Mouse (Mus musculus) granulocyte monocyte progenitor cell, adult 5-6 weeks (primary cell): ENCODE data around the gene Hykk. TPM values are rescaled to one million over a fixed set of nuclear protein-coding genes. Genes with fewer than 3 reads are reported as not detected.

Experiments used
- ATAC-seq: replicated peaks from 2 replicates; pipeline ENCODE4 v1.8.0; 2016; ENCODE audit warnings: mild to moderate bottlenecking, moderate TSS enrichment, inconsistent platforms; ENCODE audit not compliant: poor library complexity, severe bottlenecking
- total RNA-seq, 2 experiments: library from RNA; stranded (forward) in 1 of 2; stranded (reverse) in 1 of 2; fragments of 200-712, 200-1000 nt in 1 of 2; fragments of >200 nt in 1 of 2; fragmentation: Nextera tagmentation in 1 of 2; gene quantifications; 2 replicates each; pipeline ENCODE4 v1.2.3; 2014 to 2017

Hykk gene
- total RNA-seq, 2 experiments from 2014 or later = not detected

- no peak; the same call in 1 of the 2 replicates for ATAC-seq
Measured at GRCm38 (mm10) chr9:54969972-54970637, 53.0 kb downstream of the Hykk start.

DNA sequence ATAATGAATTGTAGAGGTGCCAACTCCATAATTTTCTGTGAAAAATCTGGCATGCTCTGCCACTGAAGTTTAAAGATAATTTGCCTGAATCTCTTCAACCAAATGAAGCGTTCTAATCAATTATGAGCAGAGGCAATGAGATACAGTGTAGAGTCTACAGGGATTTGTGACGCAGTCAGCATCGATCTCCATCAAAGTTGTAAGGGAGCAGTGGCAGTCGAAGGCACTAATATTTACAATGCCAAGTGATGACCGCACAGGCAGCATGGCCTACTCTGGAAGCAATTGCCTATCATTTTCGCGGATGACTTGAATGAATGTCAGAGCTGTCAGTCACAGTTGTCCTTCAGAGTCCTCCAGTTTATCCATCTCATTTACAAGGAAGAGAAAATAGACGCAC lies 63.6 kb downstream of the Hykk start, which contains the start of gene Chrna5:
Gene Chrna5, plus strand, starts transcription at position 207 of the 400 bp plus-strand sequence.
- ATAC-seq = no peak

- peak; percentile 67 for ATAC-seq
Measured at GRCm38 (mm10) chr9:54981291-54982191, 64.5 kb downstream of the Hykk start.

- ATAC-seq = no peak
Measured at GRCm38 (mm10) chr9:54982401-54982800, 65.3 kb downstream of the Hykk start.

DNA sequence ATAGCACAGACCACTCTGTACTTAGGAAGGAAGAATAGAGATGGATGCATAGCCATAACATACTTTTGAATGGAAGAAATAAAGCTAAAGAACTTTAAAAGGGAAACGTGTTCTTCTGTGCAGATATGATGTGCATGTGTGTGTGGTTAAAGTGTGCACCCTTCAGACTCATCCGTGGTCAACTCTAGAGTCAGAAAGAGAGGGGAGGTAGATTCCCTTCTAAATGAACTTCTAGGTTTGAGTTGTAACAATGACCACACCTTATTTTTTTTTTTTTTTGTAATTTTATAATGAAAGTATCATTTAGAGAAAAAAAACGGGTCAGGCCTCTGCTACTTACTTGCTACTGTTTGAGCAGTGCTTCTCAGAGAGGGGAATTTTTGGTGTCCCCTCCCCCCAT lies 73.3 kb downstream of the Hykk start:
- ATAC-seq = no peak

GRCm38 (mm10) chr9:54994381-54994780 lies 77.3 kb downstream of the Hykk start:
- no peak for ATAC-seq

DNA sequence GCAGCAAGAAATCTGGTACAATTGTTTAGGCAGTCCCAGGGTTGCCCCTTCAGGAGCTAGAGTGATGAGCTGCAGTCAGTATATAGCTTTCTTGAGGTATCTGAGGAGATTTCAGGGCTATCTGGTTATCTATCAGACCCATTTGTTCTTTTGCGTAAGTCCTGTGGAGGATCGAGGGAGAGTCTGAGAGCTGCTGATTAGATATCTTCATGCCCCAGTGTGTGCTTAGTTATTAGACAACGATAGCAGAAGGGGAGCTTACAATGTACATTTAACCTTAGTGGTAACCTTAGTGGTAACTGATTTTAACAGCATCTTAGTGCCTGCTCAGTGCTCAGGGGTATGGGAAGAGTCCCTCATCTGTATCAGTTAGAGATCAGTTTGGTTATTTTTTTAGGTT lies 78.6 kb downstream of the Hykk start:
- no peak for ATAC-seq

Other genes starting within 250 kb of the Hykk start
- 0.45 and 0.82 TPM in 2 replicates for gene Dnaja4, start 218.4 kb upstream of the Hykk start, total RNA-seq (2014; fragmentation: Nextera tagmentation)
- 0.05 and 3.0 TPM in 2 replicates for gene Dnaja4, start 218.4 kb upstream of the Hykk start, total RNA-seq (2017)
- gene Wdr61, start 182.8 kb upstream of the Hykk start, total RNA-seq (2014; fragmentation: Nextera tagmentation) = 76.8 and 87.4 TPM in 2 replicates
- gene Wdr61, start 182.8 kb upstream of the Hykk start, total RNA-seq (2017) = 96.0 and 107 TPM in 2 replicates
- not detected in 2 replicates for gene Crabp1, start 152.5 kb upstream of the Hykk start, total RNA-seq (2014; fragmentation: Nextera tagmentation)
- not detected in 2 replicates for gene Crabp1, start 152.5 kb upstream of the Hykk start, total RNA-seq (2017)
- 31.6 and 48.7 TPM in 2 replicates for gene Ireb2, start 53.5 kb upstream of the Hykk start, total RNA-seq (2014; fragmentation: Nextera tagmentation)
- 24.9 and 31.9 TPM in 2 replicates for gene Ireb2, start 53.5 kb upstream of the Hykk start, total RNA-seq (2017)
- 265 and 329 TPM in 2 replicates for gene Psma4, start 33.5 kb downstream of the Hykk start, total RNA-seq (2014; fragmentation: Nextera tagmentation)
- gene Psma4, start 33.5 kb downstream of the Hykk start, total RNA-seq (2017) = 370 and 473 TPM in 2 replicates
- gene AY074887, start 33.7 kb downstream of the Hykk start, total RNA-seq (2014; fragmentation: Nextera tagmentation) = not detected in 2 replicates
- not detected in 2 replicates for gene AY074887, start 33.7 kb downstream of the Hykk start, total RNA-seq (2017)
- not detected in 2 replicates for gene Chrna5, start 63.6 kb downstream of the Hykk start, total RNA-seq (2014; fragmentation: Nextera tagmentation)
- gene Chrna5, start 63.6 kb downstream of the Hykk start, total RNA-seq (2017) = not detected in 2 replicates
- not detected in 2 replicates for gene Chrna3, start 109.3 kb downstream of the Hykk start, total RNA-seq (2014; fragmentation: Nextera tagmentation)
- gene Chrna3, start 109.3 kb downstream of the Hykk start, total RNA-seq (2017) = not detected in 2 replicates
- not detected in 2 replicates for gene Chrnb4, start 131.5 kb downstream of the Hykk start, total RNA-seq (2014; fragmentation: Nextera tagmentation)
- not detected in 2 replicates for gene Chrnb4, start 131.5 kb downstream of the Hykk start, total RNA-seq (2017)
- gene Ube2q2, start 231.6 kb downstream of the Hykk start, total RNA-seq (2014; fragmentation: Nextera tagmentation) = 31.9 and 37.6 TPM in 2 replicates
- gene Ube2q2, start 231.6 kb downstream of the Hykk start, total RNA-seq (2017) = 46.8 and 51.0 TPM in 2 replicates